Mouse (Mus musculus) limb, embryonic 10.5 days (tissue): ENCODE measurements around the gene Casc3. TPM values are rescaled to one million over a fixed set of nuclear protein-coding genes. Genes with fewer than 3 reads are reported as not detected.

Source experiments
- polyA plus RNA-seq: library from polyadenylated mRNA; unstranded; fragments of >200 nt; fragmentation: Nextera tagmentation; extraction: Ambion mirVana; gene quantifications from 2 replicates; pipeline ENCODE4 v1.2.1, GENCODE M21; 2016

Casc3 gene
- polyA plus RNA-seq, 1 experiment from 2014 or later = 51.9 TPM

Other genes with a start within 250 kb of the Casc3 start
- 46.9 and 55.0 TPM in 2 replicates for gene Ormdl3, start 217.5 kb upstream of the Casc3 start, polyA plus RNA-seq
- not detected in 2 replicates for gene Lrrc3c, start 206.6 kb upstream of the Casc3 start, polyA plus RNA-seq
- 1.3 and 1.8 TPM in 2 replicates for gene Gm12355, start 179.2 kb upstream of the Casc3 start, polyA plus RNA-seq
- gene Gsdma3, start 178.5 kb upstream of the Casc3 start, polyA plus RNA-seq = not detected in 2 replicates
- not detected in 2 replicates for gene Gsdma2, start 158.1 kb upstream of the Casc3 start, polyA plus RNA-seq
- gene Gsdma, start 140.6 kb upstream of the Casc3 start, polyA plus RNA-seq = 0.05 TPM in 1 of 2 replicates, not detected in the other
- gene Psmd3, start 122.4 kb upstream of the Casc3 start, polyA plus RNA-seq = 284 and 303 TPM in 2 replicates
- gene Csf3, start 103.6 kb upstream of the Casc3 start, polyA plus RNA-seq = not detected in 2 replicates
- 77.3 and 82.6 TPM in 2 replicates for gene Med24, start 75.5 kb upstream of the Casc3 start, polyA plus RNA-seq
- 6.3 and 11.6 TPM in 2 replicates for gene Thra, start 64.3 kb upstream of the Casc3 start, polyA plus RNA-seq
- gene Nr1d1, start 29.6 kb upstream of the Casc3 start, polyA plus RNA-seq = 1.2 and 1.5 TPM in 2 replicates
- gene Msl1, start 9.4 kb upstream of the Casc3 start, polyA plus RNA-seq = 22.8 and 25.0 TPM in 2 replicates
- 1.4 and 1.9 TPM in 2 replicates for gene Rapgefl1, start 31.9 kb downstream of the Casc3 start, polyA plus RNA-seq
- 5.4 and 6.2 TPM in 2 replicates for gene Wipf2, start 58.7 kb downstream of the Casc3 start, polyA plus RNA-seq
- 69.9 and 79.5 TPM in 2 replicates for gene Cdc6, start 102.9 kb downstream of the Casc3 start, polyA plus RNA-seq
- gene Rara, start 122.9 kb downstream of the Casc3 start, polyA plus RNA-seq = 38.4 and 43.7 TPM in 2 replicates
- 0.24 and 0.29 TPM in 2 replicates for gene Gjd3, start 178.1 kb downstream of the Casc3 start, polyA plus RNA-seq
- 291 and 354 TPM in 2 replicates for gene Top2a, start 219.3 kb downstream of the Casc3 start, polyA plus RNA-seq
- gene Igfbp4, start 236.3 kb downstream of the Casc3 start, polyA plus RNA-seq = 899 and 1,008 TPM in 2 replicates